Mouse (Mus musculus): ENCODE results near the gene Mettl24. TPM values are rescaled to one million over a fixed set of nuclear protein-coding genes. Genes with fewer than 3 reads are reported as not detected.
A peak's percentile ranks its signal among the peaks of the same experiment; 100 is the strongest.

Mettl24 gene
- polyA plus RNA-seq, 1 experiment from 2014 or later: 0.97 TPM

GRCm38 (mm10) chr10:40674151-40674550, 8.9 kb upstream of the Mettl24 start:
- DNase-seq (ENCODE audit: low spot score): peak; percentile 40
- no peak overlapping the region for H3K4me3 ChIP-seq (ENCODE audit: low read depth, low read length)
- no peaks in the 10 kb centered on the region for H3K9me3 ChIP-seq (ENCODE audit: control insufficient read depth, low read length)
- 8% methylated on average over 13 of the region's 13 CpGs for WGBS
- peaks cover 2% of the 10 kb centered on the region; the same call in 1 of the 2 replicates for H3K4me1 ChIP-seq (replicated peaks; ENCODE audit: control insufficient read depth, insufficient read depth, low read length)
- H3K27ac ChIP-seq (ENCODE audit: low read depth, low read length): no peak overlapping the region
- H3K9ac ChIP-seq (ENCODE audit: low read depth, low read length): no peak overlapping the region
- H3K36me3 ChIP-seq (ENCODE audit: control insufficient read depth, insufficient read depth, low read length): no peaks in the 10 kb centered on the region
- no peaks in the 10 kb centered on the region for H3K27me3 ChIP-seq (ENCODE audit: control insufficient read depth, insufficient read depth, low read length)
- peak overlapping the region; percentile 8 for H3K4me2 ChIP-seq (replicated peaks; ENCODE audit: low read depth, low read length)
- peak; percentile 57 for ATAC-seq (ENCODE audit: low FRiP score)

- Histone ChIP-seq H3K9ac (ENCODE audit: low read depth, low read length) (no peak overlapping the region), H3K36me3 (ENCODE audit: control insufficient read depth, insufficient read depth, low read length) (no peaks in the 10 kb centered on the region), H3K4me2 (replicated peaks; ENCODE audit: low read depth, low read length) (no peak overlapping the region), H3K4me3 (ENCODE audit: low read depth, low read length) (no peak overlapping the region), H3K4me1 (replicated peaks; ENCODE audit: control insufficient read depth, insufficient read depth, low read length) (peaks cover 2% of the 10 kb centered on the region; the same call in 1 of the 2 replicates), H3K9me3 (ENCODE audit: control insufficient read depth, low read length) (no peaks in the 10 kb centered on the region), H3K27ac (ENCODE audit: low read depth, low read length) (no peak overlapping the region), H3K27me3 (ENCODE audit: control insufficient read depth, insufficient read depth, low read length) (no peaks in the 10 kb centered on the region)
- 85% methylated on average over 7 of the region's 7 CpGs for WGBS
- no peak for ATAC-seq (ENCODE audit: low FRiP score)
- DNase-seq (ENCODE audit: low spot score): no peak
These were observed 7.2 kb upstream of the Mettl24 start for GRCm38 (mm10) chr10:40675921-40676320.

GRCm38 (mm10) chr10:40678477-40678876, 4.6 kb upstream of the Mettl24 start:
- Histone ChIP-seq H3K27ac (ENCODE audit: low read depth, low read length) (no peak overlapping the region), H3K4me2 (replicated peaks; ENCODE audit: low read depth, low read length) (no peak overlapping the region), H3K4me3 (ENCODE audit: low read depth, low read length) (no peak overlapping the region), H3K36me3 (ENCODE audit: control insufficient read depth, insufficient read depth, low read length) (no peaks in the 10 kb centered on the region), H3K9me3 (ENCODE audit: control insufficient read depth, low read length) (no peaks in the 10 kb centered on the region), H3K4me1 (replicated peaks; ENCODE audit: control insufficient read depth, insufficient read depth, low read length) (peaks cover 2% of the 10 kb centered on the region; the same call in 1 of the 2 replicates), H3K9ac (ENCODE audit: low read depth, low read length) (no peak overlapping the region), H3K27me3 (ENCODE audit: control insufficient read depth, insufficient read depth, low read length) (no peaks in the 10 kb centered on the region)
- ATAC-seq (ENCODE audit: low FRiP score): no peak
- no peak for DNase-seq (ENCODE audit: low spot score)
- 91% methylated on average over 3 of the region's 3 CpGs for WGBS

- no peak overlapping the region for H3K27ac ChIP-seq (ENCODE audit: low read depth, low read length)
- no peaks in the 10 kb centered on the region for H3K9me3 ChIP-seq (ENCODE audit: control insufficient read depth, low read length)
- ATAC-seq (ENCODE audit: low FRiP score): no peak
- H3K4me1 ChIP-seq (replicated peaks; ENCODE audit: control insufficient read depth, insufficient read depth, low read length): no peaks in the 10 kb centered on the region
- H3K4me2 ChIP-seq (replicated peaks; ENCODE audit: low read depth, low read length): peak overlapping the region; percentile 99; the same call in 1 of the 2 replicates
- H3K36me3 ChIP-seq (ENCODE audit: control insufficient read depth, insufficient read depth, low read length): no peaks in the 10 kb centered on the region
- no peak for DNase-seq (ENCODE audit: low spot score)
- H3K4me3 ChIP-seq (ENCODE audit: low read depth, low read length): no peak overlapping the region
- WGBS: 37% methylated on average over 8 of the region's 8 CpGs
- no peak overlapping the region for H3K9ac ChIP-seq (ENCODE audit: low read depth, low read length)
- H3K27me3 ChIP-seq (ENCODE audit: control insufficient read depth, insufficient read depth, low read length): no peaks in the 10 kb centered on the region
These were observed 612 bp upstream of the Mettl24 start for GRCm38 (mm10) chr10:40682470-40682869.

GRCm38 (mm10) chr10:40683868-40684253, 779 bp downstream of the Mettl24 start:
- Histone ChIP-seq H3K27ac (ENCODE audit: low read depth, low read length) (no peak overlapping the region), H3K9ac (ENCODE audit: low read depth, low read length) (no peak overlapping the region), H3K4me2 (replicated peaks; ENCODE audit: low read depth, low read length) (peak overlapping the region; percentile 99; the same call in 1 of the 2 replicates), H3K4me1 (replicated peaks; ENCODE audit: control insufficient read depth, insufficient read depth, low read length) (no peaks in the 10 kb centered on the region), H3K9me3 (ENCODE audit: control insufficient read depth, low read length) (no peaks in the 10 kb centered on the region), H3K27me3 (ENCODE audit: control insufficient read depth, insufficient read depth, low read length) (no peaks in the 10 kb centered on the region), H3K4me3 (ENCODE audit: low read depth, low read length) (no peak overlapping the region), H3K36me3 (ENCODE audit: control insufficient read depth, insufficient read depth, low read length) (no peaks in the 10 kb centered on the region)
- DNase-seq (ENCODE audit: low spot score) (no peak), ATAC-seq (ENCODE audit: low FRiP score) (peak; percentile 45; the same call in 1 of the 2 replicates)
- WGBS: 57% methylated on average over 9 of the region's 9 CpGs

- Histone ChIP-seq H3K9me3 (ENCODE audit: control insufficient read depth, low read length) (no peaks in the 10 kb centered on the region), H3K4me1 (replicated peaks; ENCODE audit: control insufficient read depth, insufficient read depth, low read length) (no peaks in the 10 kb centered on the region), H3K4me3 (ENCODE audit: low read depth, low read length) (no peak overlapping the region), H3K27me3 (ENCODE audit: control insufficient read depth, insufficient read depth, low read length) (no peaks in the 10 kb centered on the region), H3K4me2 (replicated peaks; ENCODE audit: low read depth, low read length) (no peak overlapping the region), H3K9ac (ENCODE audit: low read depth, low read length) (no peak overlapping the region), H3K27ac (ENCODE audit: low read depth, low read length) (no peak overlapping the region), H3K36me3 (ENCODE audit: control insufficient read depth, insufficient read depth, low read length) (no peaks in the 10 kb centered on the region)
- ATAC-seq (ENCODE audit: low FRiP score): no peak
- 91% methylated on average over 7 of the region's 7 CpGs for WGBS
- DNase-seq (ENCODE audit: low spot score): no peak
These were observed 1.2 kb downstream of the Mettl24 start for GRCm38 (mm10) chr10:40684326-40684725.

GRCm38 (mm10) chr10:40685641-40686040, 2.6 kb downstream of the Mettl24 start:
- Histone ChIP-seq H3K27me3 (ENCODE audit: control insufficient read depth, insufficient read depth, low read length) (no peaks in the 10 kb centered on the region), H3K9me3 (ENCODE audit: control insufficient read depth, low read length) (no peaks in the 10 kb centered on the region), H3K4me3 (ENCODE audit: low read depth, low read length) (no peak overlapping the region), H3K4me2 (replicated peaks; ENCODE audit: low read depth, low read length) (no peak overlapping the region), H3K9ac (ENCODE audit: low read depth, low read length) (no peak overlapping the region), H3K36me3 (ENCODE audit: control insufficient read depth, insufficient read depth, low read length) (no peaks in the 10 kb centered on the region), H3K4me1 (replicated peaks; ENCODE audit: control insufficient read depth, insufficient read depth, low read length) (no peaks in the 10 kb centered on the region), H3K27ac (ENCODE audit: low read depth, low read length) (no peak overlapping the region)
- no peak for ATAC-seq (ENCODE audit: low FRiP score)
- DNase-seq (ENCODE audit: low spot score): no peak
- 40% methylated on average over 8 of the region's 8 CpGs for WGBS

- no peaks in the 10 kb centered on the region for H3K27me3 ChIP-seq (ENCODE audit: control insufficient read depth, insufficient read depth, low read length)
- H3K4me3 ChIP-seq (ENCODE audit: low read depth, low read length): no peak overlapping the region
- H3K27ac ChIP-seq (ENCODE audit: low read depth, low read length): no peak overlapping the region
- WGBS: 87% methylated on average over 4 of the region's 4 CpGs
- H3K9ac ChIP-seq (ENCODE audit: low read depth, low read length): no peak overlapping the region
- H3K4me2 ChIP-seq (replicated peaks; ENCODE audit: low read depth, low read length): no peak overlapping the region
- no peaks in the 10 kb centered on the region for H3K9me3 ChIP-seq (ENCODE audit: control insufficient read depth, low read length)
- no peak for DNase-seq (ENCODE audit: low spot score)
- H3K36me3 ChIP-seq (ENCODE audit: control insufficient read depth, insufficient read depth, low read length): no peaks in the 10 kb centered on the region
- no peaks in the 10 kb centered on the region for H3K4me1 ChIP-seq (replicated peaks; ENCODE audit: control insufficient read depth, insufficient read depth, low read length)
- no peak for ATAC-seq (ENCODE audit: low FRiP score)
These were observed 3.9 kb downstream of the Mettl24 start for GRCm38 (mm10) chr10:40686976-40687375.

- Histone ChIP-seq H3K4me2 (replicated peaks; ENCODE audit: low read depth, low read length) (no peak overlapping the region), H3K4me1 (replicated peaks; ENCODE audit: control insufficient read depth, insufficient read depth, low read length) (no peaks in the 10 kb centered on the region), H3K27me3 (ENCODE audit: control insufficient read depth, insufficient read depth, low read length) (no peaks in the 10 kb centered on the region), H3K9me3 (ENCODE audit: control insufficient read depth, low read length) (no peaks in the 10 kb centered on the region), H3K9ac (ENCODE audit: low read depth, low read length) (no peak overlapping the region), H3K4me3 (ENCODE audit: low read depth, low read length) (no peak overlapping the region), H3K27ac (ENCODE audit: low read depth, low read length) (no peak overlapping the region), H3K36me3 (ENCODE audit: control insufficient read depth, insufficient read depth, low read length) (no peaks in the 10 kb centered on the region)
- ATAC-seq (ENCODE audit: low FRiP score) (no peak), DNase-seq (ENCODE audit: low spot score) (no peak)
- WGBS: 74% methylated on average over 2 of the region's 2 CpGs
These were observed 4.3 kb downstream of the Mettl24 start for GRCm38 (mm10) chr10:40687407-40687806.

All from hindbrain, embryonic 11.5 days (tissue).